Mouse (Mus musculus) kidney, embryonic 16.5 days (tissue): Measurements from ENCODE around the gene Ckap4. TPM values are rescaled to one million over a fixed set of nuclear protein-coding genes. Genes with fewer than 3 reads are reported as not detected.

ENCODE experiments used
- ATAC-seq: fragments of 200-750 bp; cut with Nextera tagmentation; 2 replicates; pipeline ENCODE4 v1.8.0; 2017; ENCODE audit warnings: moderate TSS enrichment; ENCODE audit not compliant: low FRiP score, low TSS enrichment
- H3K27ac ChIP-seq: fragments of 300-500 bp; sonication (generic); 2 replicates; pipeline ENCODE4 v1.5.1; 2014; ENCODE audit warnings: low read length
- H3K27me3 ChIP-seq: fragments of 300-500 bp; sonication (generic); 2 replicates; pipeline ENCODE4 v1.6.1; 2014; ENCODE audit warnings: low read length, control low read depth, mixed read lengths; ENCODE audit not compliant: insufficient read depth
- H3K36me3 ChIP-seq: fragments of 300-500 bp; sonication (generic); 2 replicates; pipeline ENCODE4 v1.6.1; 2014; ENCODE audit warnings: low read length, control low read depth, mixed read lengths; ENCODE audit not compliant: insufficient read depth
- H3K4me1 ChIP-seq: fragments of 300-500 bp; sonication (generic); 2 replicates; pipeline ENCODE4 v1.6.1; 2014; ENCODE audit warnings: low read length, control low read depth, mixed read lengths; ENCODE audit not compliant: insufficient read depth
- H3K4me2 ChIP-seq: fragments of 300-500 bp; sonication (generic); replicated peaks from 2 replicates; pipeline ENCODE4 v1.6.1; 2014; ENCODE audit warnings: low read depth, low read length
- H3K4me3 ChIP-seq: fragments of 300-500 bp; sonication (generic); 2 replicates; pipeline ENCODE4 v1.5.1; 2014; ENCODE audit warnings: mild to moderate bottlenecking, low read length
- H3K9ac ChIP-seq: fragments of 300-500 bp; sonication (generic); replicated peaks from 2 replicates; pipeline ENCODE4 v1.6.1; 2014; ENCODE audit warnings: low read length
- H3K9me3 ChIP-seq: fragments of 300-500 bp; sonication (generic); 2 replicates; pipeline ENCODE4 v1.6.1; 2016; ENCODE audit warnings: low read length, control low read depth
- WGBS: fragments of 180-500 bp; shearing (Covaris S2); extraction: QIAGEN DNeasy Blood & Tissue Kit; methylation state at CpG from one replicate; pipeline ENCODE4 v1.1.7; 2014; 5-methylcytosine and 5-hydroxymethylcytosine counted together
- polyA plus RNA-seq: library from polyadenylated mRNA; unstranded; fragments of >200 nt; fragmentation: Nextera tagmentation; extraction: Ambion mirVana; gene quantifications from 2 replicates; pipeline ENCODE4 v1.2.1, GENCODE M21; 2015

Gene Ckap4
- polyA plus RNA-seq, 1 experiment from 2014 or later, result 72.4 TPM

- Histone ChIP-seq H3K9ac (no peak overlapping the region), H3K4me2 (no peak overlapping the region), H3K4me1 (no peaks in the 10 kb centered on the region), H3K36me3 (no peaks in the 10 kb centered on the region), H3K9me3 (no peaks in the 10 kb centered on the region), H3K4me3 (no peak overlapping the region), H3K27me3 (peaks cover 2% of the 10 kb centered on the region; the same call in 1 of the 2 replicates), H3K27ac (no peak overlapping the region)
- no peak for ATAC-seq
- 81% methylated on average over 10 of the region's 10 CpGs for WGBS
Observed at GRCm38 (mm10) chr10:84571052-84571639, 37.3 kb upstream of the Ckap4 start.

- Histone ChIP-seq H3K27ac (no peak overlapping the region), H3K4me1 (no peaks in the 10 kb centered on the region), H3K9ac (no peak overlapping the region), H3K9me3 (no peaks in the 10 kb centered on the region), H3K4me2 (no peak overlapping the region), H3K36me3 (no peaks in the 10 kb centered on the region), H3K4me3 (no peak overlapping the region), H3K27me3 (no peaks in the 10 kb centered on the region)
- WGBS, result 81% methylated on average over 8 of the region's 8 CpGs
- no peak for ATAC-seq
Observed at GRCm38 (mm10) chr10:84564427-84564826, 30.6 kb upstream of the Ckap4 start.

GRCm38 (mm10) chr10:84562567-84563554, 29.0 kb upstream of the Ckap4 start:
- H3K4me3 ChIP-seq, result no peak overlapping the region
- H3K36me3 ChIP-seq, result no peaks in the 10 kb centered on the region
- no peak overlapping the region for H3K4me2 ChIP-seq
- peaks cover 9% of the 10 kb centered on the region for H3K9me3 ChIP-seq
- no peak overlapping the region for H3K27ac ChIP-seq
- no peak overlapping the region for H3K9ac ChIP-seq
- peak; percentile 74; the same call in 1 of the 2 replicates for ATAC-seq
- WGBS, result 61% methylated on average over 13 of the region's 13 CpGs
- H3K27me3 ChIP-seq, result no peaks in the 10 kb centered on the region
- no peaks in the 10 kb centered on the region for H3K4me1 ChIP-seq

- H3K36me3 ChIP-seq, result no peaks in the 10 kb centered on the region
- H3K27ac ChIP-seq, result no peak overlapping the region
- no peak overlapping the region for H3K4me3 ChIP-seq
- H3K27me3 ChIP-seq, result no peaks in the 10 kb centered on the region
- no peaks in the 10 kb centered on the region for H3K4me1 ChIP-seq
- peaks cover 9% of the 10 kb centered on the region for H3K9me3 ChIP-seq
- 69% methylated on average over 5 of the region's 5 CpGs for WGBS
- no peak for ATAC-seq
- no peak overlapping the region for H3K9ac ChIP-seq
- H3K4me2 ChIP-seq, result no peak overlapping the region
Observed at GRCm38 (mm10) chr10:84562121-84562520, 28.3 kb upstream of the Ckap4 start.

- H3K4me3 ChIP-seq, result no peak overlapping the region
- H3K4me1 ChIP-seq, result no peaks in the 10 kb centered on the region
- no peak overlapping the region for H3K4me2 ChIP-seq
- peaks cover 9% of the 10 kb centered on the region for H3K9me3 ChIP-seq
- H3K36me3 ChIP-seq, result no peaks in the 10 kb centered on the region
- no peaks in the 10 kb centered on the region for H3K27me3 ChIP-seq
- 79% methylated on average over 4 of the region's 4 CpGs for WGBS
- ATAC-seq, result no peak
- no peak overlapping the region for H3K9ac ChIP-seq
- no peak overlapping the region for H3K27ac ChIP-seq
Observed at GRCm38 (mm10) chr10:84559986-84560385, 26.1 kb upstream of the Ckap4 start.

GRCm38 (mm10) chr10:84558511-84558910, 24.6 kb upstream of the Ckap4 start:
- Histone ChIP-seq H3K9ac (no peak overlapping the region), H3K4me1 (0 out of 2 replicates have a peak, but pooled peaks cover 4% of the 10 kb centered on the region), H3K27me3 (no peaks in the 10 kb centered on the region), H3K4me3 (no peak overlapping the region), H3K36me3 (no peaks in the 10 kb centered on the region), H3K4me2 (no peak overlapping the region), H3K27ac (no peak overlapping the region), H3K9me3 (peaks cover 9% of the 10 kb centered on the region)
- 84% methylated on average over 1 of the region's 1 CpGs for WGBS
- no peak for ATAC-seq

GRCm38 (mm10) chr10:84556120-84556519, 22.3 kb upstream of the Ckap4 start:
- Histone ChIP-seq H3K27ac (no peak overlapping the region), H3K4me3 (no peak overlapping the region), H3K9me3 (peaks cover 9% of the 10 kb centered on the region), H3K9ac (no peak overlapping the region), H3K4me1 (0 out of 2 replicates have a peak, but pooled peaks cover 4% of the 10 kb centered on the region), H3K36me3 (no peaks in the 10 kb centered on the region), H3K27me3 (no peaks in the 10 kb centered on the region), H3K4me2 (no peak overlapping the region)
- WGBS, result 72% methylated on average over 2 of the region's 2 CpGs
- no peak for ATAC-seq

- peak overlapping the region; percentile 48 for H3K27ac ChIP-seq
- H3K36me3 ChIP-seq, result no peaks in the 10 kb centered on the region
- H3K9me3 ChIP-seq, result peaks cover 9% of the 10 kb centered on the region
- 0 out of 2 replicates have a peak, but pooled peaks cover 4% of the 10 kb centered on the region for H3K4me1 ChIP-seq
- H3K9ac ChIP-seq, result no peak overlapping the region
- no peaks in the 10 kb centered on the region for H3K27me3 ChIP-seq
- WGBS, result 27% methylated on average over 6 of the region's 6 CpGs
- H3K4me3 ChIP-seq, result no peak overlapping the region
- H3K4me2 ChIP-seq, result no peak overlapping the region
- ATAC-seq, result peak; percentile 94
Observed at GRCm38 (mm10) chr10:84554291-84555009, 20.6 kb upstream of the Ckap4 start.

- Histone ChIP-seq H3K27me3 (no peaks in the 10 kb centered on the region), H3K36me3 (no peaks in the 10 kb centered on the region), H3K27ac (no peak overlapping the region), H3K4me2 (no peak overlapping the region), H3K4me1 (0 out of 2 replicates have a peak, but pooled peaks cover 4% of the 10 kb centered on the region), H3K9ac (no peak overlapping the region), H3K4me3 (no peak overlapping the region), H3K9me3 (no peaks in the 10 kb centered on the region; the same call in 1 of the 2 replicates)
- 86% methylated on average over 2 of the region's 2 CpGs for WGBS
- ATAC-seq, result no peak
Observed at GRCm38 (mm10) chr10:84552477-84552876, 18.6 kb upstream of the Ckap4 start.
